Mouse (Mus musculus) erythroblast, embryonic 14.5 days (primary cell): Measurements from ENCODE around the gene Pttg1ip.

Experiments used
- GATA1 ChIP-seq: IDR thresholded peaks from 2 replicates; pipeline ENCODE4 v1.6.1; 2012; ENCODE audit warnings: low read length, inconsistent platforms, mixed read lengths
- TAL1 ChIP-seq: IDR thresholded peaks from 3 replicates; pipeline ENCODE4 v1.6.1; 2012; ENCODE audit warnings: low read length, inconsistent platforms, mixed read lengths

- TF ChIP-seq GATA1: no peak
- no peak for TF ChIP-seq TAL1
Observed at GRCm38 (mm10) chr10:77605368-77605767, 23.8 kb downstream of the Pttg1ip start.
